Mouse (Mus musculus) CH12.LX (cell line): ENCODE data around the gene Atp5g3. TPM values are rescaled to one million over a fixed set of nuclear protein-coding genes. Genes with fewer than 3 reads are reported as not detected.
"Not testable (repeated sequence)": the region's sequence is repeated elsewhere in the genome, so short reads cannot be mapped to it uniquely, and the experiment has no call there.

Source experiments
- DNase-seq: peaks from one replicate; pipeline ENCODE4 v3.0.0-alpha.2; 2013; ENCODE audit errors: extremely low read depth
- H3K27ac ChIP-seq: 2 replicates; pipeline ENCODE4 v1.5.1; 2012; ENCODE audit warnings: low read depth, mild to moderate bottlenecking, control low read depth, moderate library complexity; ENCODE audit not compliant: insufficient read depth
- H3K27me3 ChIP-seq: replicated peaks from 2 replicates; pipeline ENCODE3; 2012; ENCODE audit warnings: inconsistent platforms
- H3K36me3 ChIP-seq, 2 experiments: replicated peaks in 1 of 2; 2 replicates each; pipeline versions ENCODE3 to v1.6.1; 2012; ENCODE audit warnings: inconsistent platforms in 1 of 2, low read length in 1 of 2, mild to moderate bottlenecking in 1 of 2, mixed read lengths in 1 of 2, moderate library complexity in 1 of 2; ENCODE audit not compliant: control insufficient read depth in 1 of 2, insufficient read depth in 1 of 2
- H3K4me1 ChIP-seq, 2 experiments: 2 replicates each; pipeline ENCODE4 v1.6.1; 2012; ENCODE audit warnings: inconsistent platforms in 1 of 2, moderate library complexity in 1 of 2; ENCODE audit not compliant: insufficient read depth in 2 of 2, control insufficient read depth in 1 of 2
- H3K4me2 ChIP-seq: 2 replicates; pipeline ENCODE4 v1.6.1; 2012; ENCODE audit warnings: low read depth, mild to moderate bottlenecking, control low read depth; ENCODE audit not compliant: poor library complexity, insufficient read depth, severe bottlenecking
- H3K4me3 ChIP-seq, 3 experiments: fragments of 150-350 bp in 1 of 3; sonication (generic) in 1 of 3; replicated peaks in 1 of 3; 2 replicates each; pipeline versions ENCODE3 to v1.5.1; 2011 to 2012; ENCODE audit warnings: low read depth in 2 of 3, low read length in 2 of 3, mild to moderate bottlenecking in 2 of 3, moderate library complexity in 2 of 3, control low read depth in 1 of 3, improper control_type of control experiment in 1 of 3, inconsistent platforms in 1 of 3, mixed read lengths in 1 of 3; ENCODE audit not compliant: poor library complexity in 1 of 3
- H3K79me2 ChIP-seq: replicated peaks from 2 replicates; pipeline ENCODE4 v1.6.1; 2012; ENCODE audit warnings: mild to moderate bottlenecking, moderate library complexity; ENCODE audit not compliant: control insufficient read depth, poor library complexity, insufficient read depth, severe bottlenecking; ENCODE audit errors: extremely low read depth
- H3K9ac ChIP-seq: 2 replicates; pipeline ENCODE4 v1.6.1; 2012; ENCODE audit warnings: low read depth, mild to moderate bottlenecking, control low read depth, moderate library complexity; ENCODE audit not compliant: insufficient read depth
- H3K9me3 ChIP-seq: replicated peaks from 2 replicates; pipeline ENCODE3; 2012; ENCODE audit warnings: low read length, inconsistent platforms, mixed read lengths
- BHLHE40 ChIP-seq: IDR thresholded peaks from 2 replicates; pipeline ENCODE4 v1.6.1; 2011; ENCODE audit warnings: mild to moderate bottlenecking, low read depth, low read length, improper control_type of control experiment
- CHD2 ChIP-seq: IDR thresholded peaks from 2 replicates; pipeline ENCODE4 v1.6.1; 2011; ENCODE audit warnings: low read length, improper control_type of control experiment
- CTCF ChIP-seq, 2 experiments: IDR thresholded peaks in 1 of 2; conservative IDR thresholded peaks in 1 of 2; 2 replicates each; pipeline ENCODE4 v1.5.1; 2011 to 2012; ENCODE audit warnings: low read depth in 2 of 2, low read length in 2 of 2, improper control_type of control experiment in 1 of 2, inconsistent platforms in 1 of 2, mild to moderate bottlenecking in 1 of 2, moderate library complexity in 1 of 2
- ETS1 ChIP-seq: conservative IDR thresholded peaks from 2 replicates; pipeline ENCODE4 v1.6.1; 2012; ENCODE audit warnings: low read depth, mild to moderate bottlenecking, inconsistent platforms, low read length, improper control_type of control experiment, moderate library complexity
- IRF4 ChIP-seq: IDR thresholded peaks from 2 replicates; pipeline ENCODE4 v1.6.1; 2014; ENCODE audit warnings: low read depth, mild to moderate bottlenecking, inconsistent platforms, low read length, improper control_type of control experiment
- MAZ ChIP-seq: IDR thresholded peaks from 2 replicates; pipeline ENCODE4 v1.6.1; 2012; ENCODE audit warnings: low read depth, mild to moderate bottlenecking, inconsistent platforms, low read length, improper control_type of control experiment, moderate library complexity
- MYC ChIP-seq: IDR thresholded peaks from 2 replicates; pipeline ENCODE4 v1.6.1; 2011; ENCODE audit warnings: low read depth, mild to moderate bottlenecking, improper control_type of control experiment, low read length
- NRF1 ChIP-seq: IDR thresholded peaks from 2 replicates; pipeline ENCODE4 v1.6.1; 2014; ENCODE audit warnings: low read depth, mild to moderate bottlenecking, inconsistent platforms, low read length, improper control_type of control experiment, moderate library complexity
- PAX5 ChIP-seq: IDR thresholded peaks from 2 replicates; pipeline ENCODE4 v1.6.1; 2012; ENCODE audit warnings: low read length, inconsistent platforms, mixed read lengths
- POLR2AphosphoS2 ChIP-seq: IDR thresholded peaks from 2 replicates; pipeline ENCODE4 v1.6.1; 2011; ENCODE audit warnings: low read depth, low read length, improper control_type of control experiment
- RCOR1 ChIP-seq: conservative IDR thresholded peaks from 2 replicates; pipeline ENCODE4 v1.6.1; 2012; ENCODE audit warnings: low read depth, mild to moderate bottlenecking, inconsistent platforms, low read length, improper control_type of control experiment
- SMC3 ChIP-seq: IDR thresholded peaks from 2 replicates; pipeline ENCODE4 v1.6.1; 2011; ENCODE audit warnings: low read depth, low read length, improper control_type of control experiment
- USF2 ChIP-seq: conservative IDR thresholded peaks from 2 replicates; pipeline ENCODE4 v1.6.1; 2011; ENCODE audit warnings: low read depth, low read length, improper control_type of control experiment
- ZNF384 ChIP-seq: IDR thresholded peaks from 2 replicates; pipeline ENCODE4 v1.6.1; 2012; ENCODE audit warnings: low read depth, low read length, improper control_type of control experiment, inconsistent platforms
- dilution Hi-C: fragments of 300-500 bp; cut with MboI; formaldehyde crosslinking; loops from 2 replicates; pipeline ENCODE4 v1.14.3; 2020; ENCODE audit warnings: low sequenced_read_pairs; ENCODE audit not compliant: extremely low pct_unique_long_range_greater_than_20kb, extremely low pct_ligation_motif_present
- in situ Hi-C: fragments of 300-500 bp; cut with MboI; formaldehyde crosslinking; loops from 3 replicates; pipeline ENCODE4 v1.14.3; 2019; ENCODE audit warnings: low sequenced_read_pairs, low pct_ligation_motif_present, low pct_unique_long_range_greater_than_20kb, mixed read lengths
- polyA plus RNA-seq: library from polyadenylated mRNA; unstranded; fragments of >175 nt; gene quantifications from 2 replicates; pipeline ENCODE4 v1.2.1, GENCODE M21; 2012; ENCODE audit warnings: low read depth; ENCODE audit not compliant: insufficient read length
- total RNA-seq, 2 experiments: library from RNA; depleted of rRNA; stranded (reverse); fragments of 300-350 nt in 1 of 2; fragments of >200 nt in 1 of 2; gene quantifications; 2 replicates each; pipeline ENCODE4 v1.2.3; 2012 to 2014

Atp5g3 gene
- total and polyA plus RNA-seq, 3 experiments: 316 to 453 (median 427) TPM

GRCm38 (mm10) chr2:73904679-73905078 is 6.4 kb downstream of the Atp5g3 start:
- H3K4me2 ChIP-seq, in situ Hi-C loops, H3K79me2 ChIP-seq, H3K9ac ChIP-seq, H3K9me3 ChIP-seq, H3K27ac ChIP-seq, H3K27me3 ChIP-seq, H3K4me3 ChIP-seq, DNase-seq, dilution Hi-C loops: not testable (repeated sequence)
- Histone ChIP-seq H3K36me3 (peaks cover 27 to 46% of the 10 kb centered on the region in 2 experiments), H3K4me1 (peaks cover 3 to 15% of the 10 kb centered on the region in 2 experiments; a peak in 2 of 4 replicates)

GRCm38 (mm10) chr2:73903536-73903935 is 7.6 kb downstream of the Atp5g3 start:
- in situ Hi-C loops (no loop called here), dilution Hi-C loops (no loop called here)
- no peak for TF ChIP-seq NRF1
- TF ChIP-seq CTCF (conservative IDR thresholded peaks at IDR 0.05 in 1 of 2, IDR thresholded peaks at IDR 0.05 in 1 of 2; ENCODE audit: low read depth in 2 of 2, low read length in 2 of 2): 0 out of 4 replicates have a peak, but pooled peaks of 1 of the 2 experiments have one; percentile 3
- Histone ChIP-seq H3K4me1 (peaks cover 0 to 3% of the 10 kb centered on the region in 2 experiments; a peak in 1 of 4 replicates), H3K79me2 (no peaks in the 10 kb centered on the region), H3K27ac (no peak overlapping the region), H3K4me2 (no peak overlapping the region), H3K9ac (no peak overlapping the region), H3K4me3 (no peak overlapping the region), H3K36me3 (peaks cover 20 to 35% of the 10 kb centered on the region in 2 experiments), H3K9me3 (peaks cover 4% of the 10 kb centered on the region), H3K27me3 (no peaks in the 10 kb centered on the region)
- no peak for DNase-seq

- dilution Hi-C loops, H3K9me3 ChIP-seq, H3K27me3 ChIP-seq, in situ Hi-C loops, H3K4me2 ChIP-seq, H3K27ac ChIP-seq, H3K4me1 ChIP-seq, H3K79me2 ChIP-seq, DNase-seq, H3K9ac ChIP-seq, H3K4me3 ChIP-seq: not testable (repeated sequence)
- H3K36me3 ChIP-seq: peaks cover 8 to 23% of the 10 kb centered on the region in 2 experiments
Measured at GRCm38 (mm10) chr2:73902328-73902727, 8.8 kb downstream of the Atp5g3 start.

GRCm38 (mm10) chr2:73901169-73901568 is 10.0 kb downstream of the Atp5g3 start:
- no peak overlapping the region for H3K4me2 ChIP-seq
- H3K79me2 ChIP-seq: no peaks in the 10 kb centered on the region
- no peak for TF ChIP-seq CHD2
- TF ChIP-seq MYC: no peak
- no peak for TF ChIP-seq ETS1
- no peak for TF ChIP-seq BHLHE40
- no peak for TF ChIP-seq IRF4
- TF ChIP-seq ZNF384: no peak
- TF ChIP-seq POLR2AphosphoS2: no peak
- TF ChIP-seq PAX5: no peak
- no peak for TF ChIP-seq MAZ
- no peak for TF ChIP-seq USF2
- no peak for TF ChIP-seq SMC3
- no peak for TF ChIP-seq RCOR1
- in situ Hi-C loops: no loop called here
- no peak overlapping the region for H3K27ac ChIP-seq
- H3K27me3 ChIP-seq: no peaks in the 10 kb centered on the region
- no peak for DNase-seq
- no peaks in the 10 kb centered on the region for H3K9me3 ChIP-seq
- dilution Hi-C loops: no loop called here
- H3K4me1 ChIP-seq: no peaks in the 10 kb centered on the region
- no peak overlapping the region for H3K4me3 ChIP-seq
- H3K9ac ChIP-seq: no peak overlapping the region
- peaks cover 0 to 14% of the 10 kb centered on the region in 2 experiments for H3K36me3 ChIP-seq
